Mouse (Mus musculus) central nervous system, embryonic 18 days (tissue): ENCODE measurements around the gene Gm8068. TPM values are rescaled to one million over a fixed set of nuclear protein-coding genes. Genes with fewer than 3 reads are reported as not detected.

Experiments used
- polyA plus RNA-seq: library from polyadenylated mRNA; depleted of rRNA; stranded (reverse); fragments of >200 nt; gene quantifications from 2 replicates; pipeline ENCODE4 v1.2.3, GENCODE M21; 2012; rRNA removed

The Gm8068 gene
- not detected in 2 replicates for polyA plus RNA-seq

GRCm38 (mm10) chr14:41701785-41702184 is at the start of gene Gm8068:
Gene Gm8068, minus strand, starts transcription at chr14:41701885.

GRCm38 (mm10) chr14:41750514-41750913 is 48.8 kb upstream of the Gm8068 start, which contains the start of gene Gm7929:
Gene Gm7929, minus strand, starts transcription at chr14:41750614.

Other genes with a start within 250 kb of the Gm8068 start
- not detected in 2 replicates for gene Gm7954, start 248.4 kb downstream of the Gm8068 start, polyA plus RNA-seq
- gene Gm3486, start 212.4 kb downstream of the Gm8068 start, polyA plus RNA-seq, result not detected in 2 replicates
- gene Gm7970, start 146.3 kb downstream of the Gm8068 start, polyA plus RNA-seq, result not detected in 2 replicates
- not detected in 2 replicates for gene 1700049E17Rik2, start 128.7 kb downstream of the Gm8068 start, polyA plus RNA-seq
- gene Gm3072, start 77.3 kb downstream of the Gm8068 start, polyA plus RNA-seq, result not detected in 2 replicates
- not detected in 2 replicates for gene Gm3676, start 55.4 kb downstream of the Gm8068 start, polyA plus RNA-seq
- gene Gm7929, start 48.7 kb upstream of the Gm8068 start, polyA plus RNA-seq, result not detected in 2 replicates
- not detected in 2 replicates for gene Gm47189, start 70.6 kb upstream of the Gm8068 start, polyA plus RNA-seq
- not detected in 2 replicates for gene Gm7980, start 205.4 kb upstream of the Gm8068 start, polyA plus RNA-seq
- not detected in 2 replicates for gene 1700049E17Rik1, start 223.1 kb upstream of the Gm8068 start, polyA plus RNA-seq
- gene 1700024B05Rik, start 242.1 kb upstream of the Gm8068 start, polyA plus RNA-seq, result not detected in 2 replicates